Mouse (Mus musculus) spleen, adult 12 weeks (tissue): ENCODE measurements around the gene Vdac2.
A peak's percentile ranks its signal among the peaks of the same experiment; 100 is the strongest.

Experiments
- DNase-seq: peaks from one replicate; pipeline ENCODE4 v3.0.0; 2022; ENCODE audit warnings: low spot score

Vdac2 gene

DNA sequence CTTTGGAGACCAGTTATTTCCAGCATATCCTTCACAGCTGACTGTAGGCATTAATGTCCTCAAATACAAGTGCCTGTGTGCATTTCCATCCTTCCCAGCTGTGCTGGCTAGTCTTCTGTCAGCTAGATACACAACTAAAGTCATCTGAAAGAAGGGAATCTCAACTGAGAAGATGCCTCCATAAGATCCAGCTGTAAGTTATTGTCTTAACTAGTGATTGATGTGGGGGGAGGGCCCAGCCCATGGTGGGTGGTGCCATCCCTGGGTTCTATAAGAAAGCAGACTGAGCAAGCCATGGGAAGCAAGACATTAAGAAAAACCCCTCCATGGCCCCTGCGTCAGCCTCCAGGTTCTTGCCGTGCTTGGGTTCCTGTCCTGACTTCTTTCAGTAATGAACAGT, at the start of gene Vdac2:
Vdac2 (plus strand) TSS at position 301 of the 400 bp plus-strand sequence.
- DNase-seq = no peak

DNA sequence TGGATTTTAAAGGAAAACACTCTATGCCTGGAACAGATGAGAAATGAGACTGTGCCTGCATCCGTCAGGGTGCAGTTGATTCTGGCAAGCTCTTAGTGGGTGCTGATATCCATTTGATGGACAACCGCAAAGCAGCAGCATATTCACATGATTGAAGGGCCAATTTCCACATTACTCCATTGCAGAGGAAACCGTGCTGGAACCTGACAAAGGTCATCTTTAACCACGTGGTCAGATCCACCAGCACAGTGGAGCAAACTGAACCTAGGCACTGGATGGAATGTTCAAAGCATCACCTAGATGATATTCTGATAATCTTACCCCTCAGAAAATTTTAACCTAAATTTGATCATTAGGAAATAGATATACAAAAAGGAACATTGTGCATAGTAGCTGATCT, 48.8 kb upstream of the Vdac2 start:
- no peak for DNase-seq

- no peak for DNase-seq
Observed at GRCm38 (mm10) chr14:21786500-21786899, 38.5 kb upstream of the Vdac2 start.

DNA sequence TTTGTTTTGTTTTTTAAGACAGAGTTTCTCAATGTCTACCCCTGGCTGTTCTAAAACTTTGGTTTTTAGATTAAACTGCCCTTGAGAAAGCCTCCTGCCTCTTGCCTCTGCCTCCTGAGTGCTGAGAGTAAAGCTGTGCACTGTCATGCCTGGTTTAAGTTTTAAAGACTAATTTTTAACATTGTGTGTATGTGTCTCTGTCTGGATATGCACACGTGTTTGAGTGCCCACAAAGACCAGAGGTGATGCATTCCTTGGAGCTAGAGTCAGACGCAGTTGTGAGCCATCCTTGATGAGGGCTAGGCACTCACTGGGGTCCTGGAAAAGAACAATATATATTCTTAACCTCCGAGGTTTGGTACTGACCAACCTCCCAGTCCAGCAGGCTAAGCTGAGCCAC, 37.7 kb upstream of the Vdac2 start:
- DNase-seq = no peak

DNA sequence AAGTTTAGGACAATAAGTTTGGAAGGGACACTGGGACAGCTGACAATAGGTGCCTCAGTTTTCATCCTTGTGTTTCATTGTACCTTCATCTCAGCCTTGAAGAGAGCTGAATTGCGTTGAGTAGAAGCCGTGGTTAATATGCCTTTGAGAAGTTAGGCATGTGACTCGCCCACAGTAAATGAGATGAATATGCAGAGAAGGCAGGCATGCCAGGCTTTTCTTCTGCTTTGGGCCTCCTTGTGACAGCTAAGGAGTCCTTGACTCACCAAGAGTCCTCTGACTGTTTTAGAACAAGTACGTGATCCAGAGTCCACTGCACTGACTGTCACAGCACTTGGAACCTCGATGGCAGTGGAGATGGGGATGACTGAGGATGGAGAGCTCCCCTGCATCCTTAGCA, 36.9 kb upstream of the Vdac2 start:
- no peak for DNase-seq

GRCm38 (mm10) chr14:21790585-21791251, 34.3 kb upstream of the Vdac2 start:
- no peak for DNase-seq

DNA sequence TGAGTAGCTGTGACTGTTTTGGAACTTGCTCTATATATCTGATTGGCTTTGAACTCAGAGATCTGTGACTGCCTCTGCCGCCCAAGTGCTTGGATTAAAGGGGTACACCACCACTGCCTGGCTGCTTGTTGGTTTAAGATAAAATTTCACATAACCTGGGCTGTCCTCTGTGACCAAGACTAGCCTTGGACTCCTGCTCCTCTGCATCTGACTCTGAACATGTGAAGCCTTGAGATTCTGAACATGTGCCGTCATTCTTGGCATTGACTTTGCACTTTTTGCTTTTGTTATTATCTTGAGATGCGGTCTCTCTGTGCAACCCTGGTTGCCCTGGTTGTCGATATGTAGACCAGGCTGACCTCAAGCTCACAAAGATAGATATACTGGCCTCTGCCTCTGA, 33.3 kb upstream of the Vdac2 start:
- no peak for DNase-seq

- DNase-seq = no peak
Observed at GRCm38 (mm10) chr14:21792250-21792649, 32.8 kb upstream of the Vdac2 start.

DNA sequence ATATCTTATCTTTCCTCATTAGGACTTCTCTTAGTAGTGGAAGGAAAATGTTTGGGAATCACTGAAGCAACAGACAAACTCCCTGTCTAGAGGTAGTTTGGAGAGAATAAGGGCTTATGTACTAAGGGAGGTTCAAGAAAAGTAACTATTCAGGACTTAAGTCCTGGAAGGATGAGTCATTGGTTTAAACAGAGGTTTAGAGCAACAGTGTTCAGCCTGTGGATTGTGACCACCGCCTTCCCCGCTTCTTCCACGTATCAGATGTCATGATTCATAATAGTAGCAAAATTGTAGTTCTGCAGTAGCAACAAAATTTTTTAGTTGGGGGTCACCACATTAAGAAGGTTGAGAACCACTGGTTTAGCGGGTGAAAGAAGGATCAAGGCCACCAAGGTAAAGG, 24.4 kb upstream of the Vdac2 start:
- DNase-seq = no peak

DNA sequence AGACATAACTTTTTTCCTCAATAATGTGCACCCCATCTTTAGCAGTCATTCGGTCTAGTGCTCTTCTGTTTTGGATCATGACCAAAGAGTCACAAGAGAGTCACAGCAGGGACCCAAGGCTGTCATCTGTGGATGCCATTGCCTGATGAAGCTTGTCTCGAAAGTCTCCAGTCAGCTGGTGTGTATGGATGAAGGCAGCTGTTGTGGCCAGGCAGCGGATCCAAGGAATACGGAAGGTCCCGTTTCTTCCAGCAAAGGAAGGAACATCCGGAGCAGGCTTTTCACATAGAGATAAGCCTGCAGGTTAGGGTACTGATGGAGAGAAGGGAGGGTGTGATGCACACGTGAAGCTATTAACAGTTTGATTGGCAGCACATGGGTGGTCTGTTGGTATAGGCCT, 23.4 kb upstream of the Vdac2 start:
- no peak for DNase-seq

- no peak for DNase-seq
Observed at GRCm38 (mm10) chr14:21802543-21803206, 22.4 kb upstream of the Vdac2 start.

DNA sequence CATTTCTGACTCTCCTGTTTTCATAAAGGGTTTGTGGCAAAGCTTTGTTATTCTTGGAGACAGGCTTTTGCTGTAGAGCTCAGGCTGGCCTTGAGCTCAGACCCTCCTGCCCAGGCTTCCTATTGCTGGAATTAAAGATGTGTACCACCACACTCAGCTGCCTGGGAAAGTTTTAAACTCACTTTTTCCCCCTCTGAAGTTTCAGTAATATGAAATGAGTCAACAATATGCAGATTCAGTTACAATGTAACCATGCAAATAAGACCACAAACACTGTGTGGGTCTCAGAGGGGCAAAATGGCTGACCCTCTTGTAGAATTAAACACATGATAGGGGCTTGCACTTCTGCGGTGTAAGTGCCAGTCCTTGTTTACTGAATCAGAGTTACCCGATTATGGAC, 18.8 kb upstream of the Vdac2 start:
- DNase-seq = no peak

DNA sequence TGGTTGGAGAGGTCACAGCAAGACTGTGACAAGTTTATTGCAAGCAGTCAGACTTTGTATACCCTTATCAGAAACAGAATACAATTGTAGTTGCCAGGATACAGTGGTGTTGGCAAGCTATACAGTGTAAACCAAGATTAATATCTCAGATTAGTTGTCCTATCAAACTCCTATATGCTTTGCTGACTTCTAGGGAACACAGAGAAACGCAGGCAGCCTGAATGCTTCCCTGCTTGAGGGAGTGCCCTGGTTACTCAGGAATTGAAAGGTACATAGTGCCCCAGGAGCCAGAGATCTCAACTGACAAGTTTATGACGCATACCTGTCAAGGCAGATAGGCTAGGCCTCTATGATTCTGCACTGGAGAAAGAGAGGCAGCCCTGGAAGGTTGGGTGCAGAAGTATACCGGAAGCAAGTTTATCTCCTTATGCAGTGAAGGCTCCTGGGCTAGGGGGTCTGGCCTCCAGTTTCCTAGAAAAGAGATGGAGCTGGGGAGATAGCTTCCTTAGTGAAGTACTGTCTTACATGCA, 18.3 kb upstream of the Vdac2 start:
- DNase-seq = no peak

DNA sequence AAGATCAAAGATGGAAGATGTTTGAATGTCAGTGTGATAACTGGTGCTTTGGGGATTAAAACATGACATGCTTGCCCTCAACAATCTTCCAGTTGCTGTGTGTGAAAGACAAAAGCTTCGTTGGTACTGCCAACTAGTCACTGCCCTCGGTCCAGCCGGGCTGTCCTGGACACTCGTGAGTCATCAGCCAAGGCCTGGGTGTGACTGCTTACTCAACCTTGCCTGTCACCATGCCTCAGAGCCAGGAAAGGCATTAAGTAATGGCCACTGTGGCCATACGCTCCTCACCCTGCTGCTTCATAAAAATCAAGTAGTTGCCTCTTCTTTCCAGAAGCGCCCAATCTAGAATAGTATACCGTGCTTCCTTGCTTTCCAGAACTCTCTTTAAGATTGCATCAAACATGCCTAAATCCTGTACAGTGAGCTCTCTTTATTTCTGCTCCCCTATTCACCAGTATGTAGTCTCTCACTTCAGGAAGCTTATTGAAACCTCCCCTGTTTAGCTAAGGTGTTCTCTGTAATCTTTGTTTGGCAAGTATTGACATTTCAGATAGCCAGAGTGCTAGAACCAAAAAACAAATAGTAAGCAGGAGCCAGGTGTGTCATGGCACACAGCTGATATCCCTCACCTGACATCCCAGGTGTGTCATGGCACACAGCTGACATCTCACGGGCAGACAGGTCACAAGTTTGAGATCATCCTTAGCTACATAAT, 16.7 kb upstream of the Vdac2 start:
- no peak for DNase-seq

- DNase-seq = no peak
Observed at GRCm38 (mm10) chr14:21809418-21809817, 15.6 kb upstream of the Vdac2 start.

GRCm38 (mm10) chr14:21811301-21811700, 13.7 kb upstream of the Vdac2 start:
- DNase-seq = no peak

DNA sequence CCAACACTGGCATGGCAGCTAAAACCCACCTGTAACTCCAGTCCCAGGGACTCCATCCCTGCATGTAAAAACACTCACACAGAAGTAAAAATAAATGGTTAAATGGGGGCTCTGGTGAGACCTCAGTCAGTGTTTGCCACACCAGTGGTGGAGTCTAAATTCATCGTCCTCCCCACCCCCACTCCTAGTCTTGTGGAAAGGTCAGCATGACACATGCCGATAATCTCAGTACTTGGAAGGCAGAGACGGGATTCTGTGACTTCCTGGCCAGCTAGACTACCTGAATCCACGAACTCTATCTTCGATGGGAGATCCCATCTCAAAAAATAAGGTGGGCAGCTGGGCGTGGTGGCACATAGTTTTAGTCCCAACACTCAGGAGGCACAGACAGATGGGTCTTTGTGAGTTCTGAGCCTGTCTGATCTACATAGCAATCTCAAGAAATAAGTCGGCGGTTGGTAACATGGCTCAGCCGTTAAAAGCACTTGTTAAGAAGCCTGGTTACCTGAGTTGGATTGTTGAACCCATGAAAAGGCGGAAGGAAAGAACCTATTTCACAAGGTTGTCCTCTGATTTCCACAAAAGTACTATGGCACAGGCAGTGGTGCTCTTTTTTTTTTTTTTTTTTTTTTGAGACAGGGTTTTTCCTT, 13.2 kb upstream of the Vdac2 start:
- no peak for DNase-seq

GRCm38 (mm10) chr14:21812590-21813162, 12.4 kb upstream of the Vdac2 start:
- peak; percentile 66 for DNase-seq

DNA sequence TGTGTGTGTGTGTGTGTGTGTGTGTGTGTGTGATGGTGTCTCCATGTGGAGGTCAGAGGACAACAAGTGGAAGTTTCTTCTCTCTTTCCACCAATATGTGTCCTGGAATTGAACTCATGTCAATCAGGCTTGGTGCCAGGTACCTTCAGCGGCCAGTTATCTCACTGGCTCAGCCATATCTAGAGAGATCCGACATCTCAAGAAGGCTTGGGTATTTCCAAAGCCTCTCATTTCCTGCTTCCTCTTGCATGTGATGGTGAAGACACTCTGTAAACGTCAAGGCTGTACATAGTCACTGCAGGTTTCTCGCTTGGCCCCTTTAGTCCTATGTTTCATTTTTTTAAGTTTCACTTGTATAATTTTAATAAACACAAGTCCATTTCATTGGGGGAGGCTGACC, 11.8 kb upstream of the Vdac2 start:
- DNase-seq = no peak

DNA sequence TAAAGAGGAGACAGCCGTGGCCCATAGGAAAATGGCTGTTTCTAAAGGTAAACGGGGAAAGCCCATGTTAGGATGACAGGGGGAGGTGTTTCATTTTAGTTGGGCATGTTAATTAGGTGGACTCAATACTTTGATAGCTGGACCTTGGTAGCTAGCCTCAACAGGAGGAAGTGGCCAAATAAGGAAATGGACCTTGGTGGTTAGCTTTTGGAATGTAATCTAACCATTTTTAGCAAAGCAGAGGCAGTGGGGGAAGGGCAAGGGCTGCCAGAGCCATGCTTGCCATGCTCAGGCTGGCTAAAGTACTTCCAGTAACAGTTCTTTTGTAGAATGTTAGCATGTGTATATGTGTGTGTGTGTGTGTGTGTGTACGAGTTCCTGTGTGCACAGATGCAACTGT, 11.2 kb upstream of the Vdac2 start:
- no peak for DNase-seq

- DNase-seq = no peak
Observed at GRCm38 (mm10) chr14:21814606-21815005, 10.4 kb upstream of the Vdac2 start.

- DNase-seq = no peak
Observed at GRCm38 (mm10) chr14:21816255-21816654, 8.8 kb upstream of the Vdac2 start.
